Mouse (Mus musculus) gastrocnemius, adult 18-20 months (tissue): Measurements from ENCODE around the gene Cep135. TPM values are rescaled to one million over a fixed set of nuclear protein-coding genes. Genes with fewer than 3 reads are reported as not detected.

Experiments used
- DNase-seq: peaks from one replicate; pipeline ENCODE4 v3.0.0; 2021; ENCODE audit warnings: low spot score
- total RNA-seq, 2 experiments: library from RNA; stranded (reverse); gene quantifications; 2 replicates each; pipeline ENCODE4 v1.2.3; 2021

Gene Cep135
- total RNA-seq, 2 experiments from 2014 or later = 0.84 to 1.0 TPM

- DNase-seq = no peak
Observed at GRCm38 (mm10) chr5:76683455-76683854, 95.0 kb downstream of the Cep135 start.

GRCm38 (mm10) chr5:76684658-76685605 is 96.4 kb downstream of the Cep135 start:
- DNase-seq = no peak

- no peak for DNase-seq
Observed at GRCm38 (mm10) chr5:76687961-76688600, 99.6 kb downstream of the Cep135 start.

- no peak for DNase-seq
Observed at GRCm38 (mm10) chr5:76688643-76689042, 100.1 kb downstream of the Cep135 start.

- no peak for DNase-seq
Observed at GRCm38 (mm10) chr5:76690177-76690593, 101.7 kb downstream of the Cep135 start.

- no peak for DNase-seq
Observed at GRCm38 (mm10) chr5:76691251-76691650, 102.8 kb downstream of the Cep135 start.

- no peak for DNase-seq
Observed at GRCm38 (mm10) chr5:76691706-76692424, 103.4 kb downstream of the Cep135 start.

Other genes starting within 250 kb of the Cep135 start
- gene Nmu, start 224.9 kb upstream of the Cep135 start, total RNA-seq = not detected
- gene Gm7271, start 104.7 kb upstream of the Cep135 start, total RNA-seq = not detected
- 10 to 100 TPM; 10.2 to 11.3 TPM for gene Exoc1, start 59.4 kb upstream of the Cep135 start, total RNA-seq
- gene C530008M17Rik, start 67.8 kb downstream of the Cep135 start, total RNA-seq = 1 to 10 TPM; 2.8 TPM